Comparison of ENCODE assay signal across 8 mouse cellular contexts in genomic region chr10:80917779-80918434, GRCm38 (mm10). TPM values are rescaled to one million over a fixed set of nuclear protein-coding genes. Genes with fewer than 3 reads are reported as not detected.
DNase-seq lines count a peak whose midpoint lies in the region; ATAC-seq lines count a peak whose summit lies in the region.

Gene Lmnb2, minus strand, starts transcription at chr10:80918245.

- peaks cover 2% of the 10 kb centered on the region; the same call in 1 of the 2 replicates for H3K27me3 ChIP-seq in hindbrain, embryonic 15.5 days

- H3K9ac ChIP-seq in hindbrain, embryonic 15.5 days: peak within 1 kb of the TSS; percentile 75

- H3K27ac ChIP-seq in hindbrain, embryonic 15.5 days (replicated peaks): peak within 1 kb of the TSS; percentile 85

- no peaks in the 10 kb centered on the region for H3K9me3 ChIP-seq in hindbrain, embryonic 15.5 days

- DNase-seq in R1 (ENCODE audit: low read depth, low spot score): peak; percentile 75
- peak; percentile 89 for DNase-seq in cerebellum, adult 9-10 months
- peak; percentile 67 to 89 for DNase-seq in frontal cortex, adult 2 months (ENCODE audit: extremely low spot score in 1 of 2, low spot score in 1 of 2)
- DNase-seq in left cerebral cortex, adult 18-20 months (ENCODE audit: low spot score in 2 of 2): peak; percentile 80 to 89
- peak; percentile 77 for DNase-seq in lung, postnatal 36 days
- peak; percentile 87 for DNase-seq in retina, postnatal 1 day
- DNase-seq in urinary bladder, postnatal 25 days (ENCODE audit: low spot score): peak; percentile 65

- WGBS in hindbrain, embryonic 15.5 days: under 1% methylated on average over 53 of the region's 61 CpGs

- peak within 1 kb of the TSS; percentile 98 for H3K4me2 ChIP-seq in hindbrain, embryonic 15.5 days

- peaks cover 34% of the 10 kb centered on the region for H3K4me1 ChIP-seq in hindbrain, embryonic 15.5 days (replicated peaks)

- no peaks in the 10 kb centered on the region for H3K36me3 ChIP-seq in hindbrain, embryonic 15.5 days

- ATAC-seq in hindbrain, embryonic 15.5 days (ENCODE audit: low FRiP score, low read depth): peak; percentile 84

- peak within 1 kb of the TSS; percentile 78 for H3K4me3 ChIP-seq in hindbrain, embryonic 15.5 days

RNA-seq across cellular contexts. Expression of gene Lmnb2, which starts in this region (rescaled TPM):
- 24.3 and 25.9 TPM in 2 replicates for polyA plus RNA-seq in frontal cortex, adult 2 months (2012; rRNA removed)
- 38.4 and 40.9 TPM in 2 replicates for polyA plus RNA-seq in hindbrain, embryonic 15.5 days (2015; fragmentation: Nextera tagmentation; extraction: Ambion mirVana)
- 10 to 100 TPM; 20.0 to 20.1 TPM for total RNA-seq in left cerebral cortex, adult 18-20 months (2021)

Comparison
In these comparisons a context has a peak if more than half of its experiments do, and no peak if none do; other contexts are left out.
1. Peak in every context shown above with its lines: DNase-seq, ATAC-seq, H3K4me3 ChIP-seq and H3K27ac ChIP-seq.